Mouse (Mus musculus) urinary bladder, adult 2 months (tissue): ENCODE results near the gene Spop. TPM values are rescaled to one million over a fixed set of nuclear protein-coding genes. Genes with fewer than 3 reads are reported as not detected.

Experiments used
- DNase-seq: peaks from one replicate; pipeline ENCODE4 v3.0.0; 2022; ENCODE audit warnings: low spot score
- polyA plus RNA-seq: library from polyadenylated mRNA; depleted of rRNA; stranded (reverse); fragments of >200 nt; gene quantifications from 2 replicates; pipeline ENCODE4 v1.2.3, GENCODE M21; 2012; rRNA removed

The Spop gene
- polyA plus RNA-seq, 1 experiment: 79.1 TPM

DNA sequence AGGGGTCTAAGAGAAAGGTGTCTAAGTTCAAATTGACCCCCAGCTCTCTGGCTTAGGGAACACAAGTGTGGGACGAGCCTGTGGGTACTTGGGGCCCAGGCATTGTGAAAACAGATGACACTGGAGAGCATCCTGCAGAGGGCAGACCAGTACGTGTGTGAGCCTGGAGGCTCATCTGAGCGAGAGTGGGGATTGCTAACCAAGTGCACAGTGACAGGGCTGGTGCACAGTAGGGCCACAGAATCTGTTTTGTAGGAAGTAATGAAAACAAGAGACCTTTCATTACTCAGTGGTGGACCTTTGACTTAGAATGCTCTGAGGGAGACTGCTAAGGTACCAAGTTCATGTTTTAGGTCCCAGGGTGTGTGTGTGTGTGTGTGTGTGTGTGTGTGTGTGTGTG is 106.1 kb downstream of the Spop start:
- DNase-seq: no peak

DNA sequence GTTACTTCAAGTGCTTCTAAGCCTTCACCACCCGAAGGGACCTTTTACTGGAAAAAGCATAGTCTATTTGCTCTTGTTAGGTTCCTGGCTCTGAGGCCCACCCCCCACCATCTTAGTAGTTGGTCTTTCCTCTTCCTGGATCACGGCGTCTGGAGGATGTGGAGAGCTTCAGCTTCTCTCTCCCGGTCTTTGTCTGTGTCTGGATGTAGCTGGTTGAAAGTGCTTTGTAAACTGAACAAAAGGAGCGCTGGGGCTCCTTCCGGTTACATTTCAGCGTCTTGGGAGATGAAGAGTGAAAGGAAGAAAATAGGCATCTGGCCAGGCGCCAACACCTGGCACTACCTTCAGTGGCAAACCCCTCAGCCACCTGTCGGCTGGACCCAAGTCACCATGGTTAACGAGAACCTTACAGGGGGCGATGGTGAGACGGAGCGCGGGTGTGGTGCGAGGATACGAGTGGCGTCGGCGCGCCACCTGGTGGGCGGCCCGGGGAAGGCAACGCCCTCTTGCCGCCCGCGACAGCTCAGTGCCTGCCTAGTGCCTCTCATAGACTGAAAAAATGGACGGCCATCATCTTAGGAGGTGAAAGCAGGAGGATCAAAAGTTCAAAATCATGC is 106.7 kb downstream of the Spop start:
- peak; percentile 75 for DNase-seq

GRCm38 (mm10) chr11:95521563-95521962 is 107.7 kb downstream of the Spop start:
- DNase-seq: peak; percentile 62

DNA sequence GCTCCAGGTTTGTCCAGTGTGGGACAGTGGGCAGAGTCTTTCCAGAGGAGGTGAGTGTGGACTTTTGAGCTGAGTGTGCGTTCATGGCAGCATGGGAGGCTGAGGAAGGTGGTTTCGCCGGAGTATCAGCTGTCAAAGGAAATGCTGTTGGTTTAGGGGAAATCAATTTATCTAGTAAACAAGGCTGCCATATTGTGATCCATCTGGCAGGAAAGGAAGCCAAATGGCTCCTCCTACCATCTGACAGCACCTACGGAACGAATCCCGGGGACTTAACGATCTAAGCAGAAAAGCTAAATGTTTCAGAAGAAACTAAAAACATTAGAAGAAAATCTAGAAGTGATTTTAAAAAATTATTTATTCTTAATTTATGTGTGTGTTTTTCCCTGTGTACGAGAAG is 113.4 kb downstream of the Spop start:
- no peak for DNase-seq

DNA sequence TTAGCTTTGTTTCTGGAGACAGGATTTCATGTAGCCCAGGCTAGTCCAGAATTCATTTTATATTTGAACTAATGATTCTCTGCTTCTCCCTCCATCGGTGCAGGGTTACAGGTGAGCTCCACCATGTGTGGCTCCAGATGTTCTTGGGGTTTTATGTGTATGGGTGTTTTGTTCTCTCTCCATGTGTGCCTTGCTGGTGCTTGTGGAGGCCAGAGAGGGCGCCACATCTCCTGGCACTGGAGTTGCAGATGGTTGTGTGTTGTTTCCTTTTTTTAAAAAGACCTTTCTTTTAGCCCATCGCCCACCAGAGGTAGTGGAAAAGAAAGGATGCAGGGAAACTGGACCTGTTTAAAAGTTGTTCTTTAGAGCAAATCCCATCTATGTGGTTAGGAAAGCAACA is 114.4 kb downstream of the Spop start:
- no peak for DNase-seq

DNA sequence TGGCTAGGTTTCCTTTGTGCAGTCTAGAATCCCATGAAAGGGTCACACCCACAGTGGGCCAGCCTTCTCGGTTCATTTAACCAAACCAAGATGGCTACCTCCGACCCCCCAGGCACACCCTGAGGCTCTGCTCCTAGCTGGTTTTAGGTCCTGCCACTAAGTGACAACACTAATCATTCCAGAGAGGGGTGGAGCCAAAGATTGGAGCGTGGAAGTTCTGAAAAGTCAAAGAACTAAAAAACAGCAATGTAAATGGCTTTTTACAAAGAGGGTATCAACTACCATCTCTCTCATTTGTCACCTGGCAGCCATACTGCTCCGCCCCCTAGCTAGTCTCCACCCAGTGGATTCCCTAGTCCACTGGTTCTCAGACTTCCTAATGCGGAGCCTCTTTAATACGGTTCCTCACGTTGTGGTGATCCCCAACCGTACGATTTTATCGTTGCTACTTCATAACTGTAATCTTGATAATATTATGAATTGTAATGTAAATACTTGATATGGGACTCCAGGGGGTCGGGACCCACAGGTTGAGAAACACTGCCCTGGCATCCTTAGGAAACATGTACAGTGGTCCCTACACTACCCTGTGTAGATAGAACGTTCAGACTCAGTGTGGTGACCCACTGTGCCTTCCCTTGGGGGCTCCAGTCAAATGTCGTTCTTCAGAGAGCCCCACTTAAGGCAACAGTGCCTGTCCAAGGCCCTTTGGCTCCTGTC is 118.6 kb downstream of the Spop start:
- DNase-seq: no peak

- DNase-seq: peak; percentile 96
These were observed 119.7 kb downstream of the Spop start for GRCm38 (mm10) chr11:95533484-95534160.

GRCm38 (mm10) chr11:95538378-95539104 is 124.7 kb downstream of the Spop start:
- DNase-seq: no peak

- DNase-seq: no peak
These were observed 126.9 kb downstream of the Spop start for GRCm38 (mm10) chr11:95540637-95541385.

Other genes with a start within 250 kb of the Spop start
- 0.06 TPM in 1 of 2 replicates, not detected in the other for gene Tac4, start 152.6 kb upstream of the Spop start, polyA plus RNA-seq
- 36.3 and 38.0 TPM in 2 replicates for gene Kat7, start 103.8 kb upstream of the Spop start, polyA plus RNA-seq
- 20.8 and 23.0 TPM in 2 replicates for gene Fam117a, start 77.1 kb upstream of the Spop start, polyA plus RNA-seq
- 55.1 and 66.5 TPM in 2 replicates for gene Slc35b1, start 29.4 kb upstream of the Spop start, polyA plus RNA-seq
- 2.3 and 3.4 TPM in 2 replicates for gene Nxph3, start 100.5 kb downstream of the Spop start, polyA plus RNA-seq
- 4.1 and 4.2 TPM in 2 replicates for gene Ngfr, start 173.7 kb downstream of the Spop start, polyA plus RNA-seq